Mouse (Mus musculus) midbrain, embryonic 15.5 days (tissue): ENCODE results near the gene Gm9049. TPM values are rescaled to one million over a fixed set of nuclear protein-coding genes. Genes with fewer than 3 reads are reported as not detected.
"Not testable (repeated sequence)": the region's sequence is repeated elsewhere in the genome, so short reads cannot be mapped to it uniquely, and the experiment has no call there.

Experiments
- ATAC-seq: fragments of 200-750 bp; cut with Nextera tagmentation; replicated peaks from 2 replicates; pipeline ENCODE4 v1.8.0; 2017; ENCODE audit warnings: moderate TSS enrichment
- H3K27ac ChIP-seq: fragments of 300-500 bp; sonication (generic); 2 replicates; pipeline ENCODE4 v1.5.1; 2015; ENCODE audit warnings: mild to moderate bottlenecking, inconsistent platforms
- H3K27me3 ChIP-seq: fragments of 300-500 bp; sonication (generic); replicated peaks from 2 replicates; pipeline ENCODE4 v1.6.1; 2015; ENCODE audit warnings: inconsistent platforms
- H3K36me3 ChIP-seq: fragments of 300-500 bp; sonication (generic); replicated peaks from 2 replicates; pipeline ENCODE4 v1.6.1; 2015; ENCODE audit warnings: inconsistent platforms
- H3K4me1 ChIP-seq: fragments of 300-500 bp; sonication (generic); 2 replicates; pipeline ENCODE4 v1.6.1; 2015; ENCODE audit warnings: inconsistent platforms
- H3K4me2 ChIP-seq: fragments of 300-500 bp; sonication (generic); 2 replicates; pipeline ENCODE4 v1.6.1; 2015; ENCODE audit warnings: inconsistent platforms, mild to moderate bottlenecking, moderate library complexity
- H3K4me3 ChIP-seq: fragments of 300-500 bp; sonication (generic); 2 replicates; pipeline ENCODE4 v1.5.1; 2015; ENCODE audit warnings: mild to moderate bottlenecking, inconsistent platforms
- H3K9ac ChIP-seq: fragments of 300-500 bp; sonication (generic); 2 replicates; pipeline ENCODE4 v1.6.1; 2015; ENCODE audit warnings: mild to moderate bottlenecking, inconsistent platforms
- H3K9me3 ChIP-seq: fragments of 300-500 bp; sonication (generic); 2 replicates; pipeline ENCODE4 v1.6.1; 2016; ENCODE audit warnings: inconsistent platforms
- WGBS: fragments of 180-500 bp; shearing (Covaris S2); methylation state at CpG from one replicate; pipeline ENCODE4 v1.1.7; 2015; ENCODE audit warnings: mixed read lengths; 5-methylcytosine and 5-hydroxymethylcytosine counted together
- polyA plus RNA-seq: library from polyadenylated mRNA; unstranded; fragments of >200 nt; fragmentation: Nextera tagmentation; extraction: Ambion mirVana; gene quantifications from 2 replicates; pipeline ENCODE4 v1.2.1, GENCODE M21; 2015

Gene Gm9049
- not detected in 2 replicates for polyA plus RNA-seq

DNA sequence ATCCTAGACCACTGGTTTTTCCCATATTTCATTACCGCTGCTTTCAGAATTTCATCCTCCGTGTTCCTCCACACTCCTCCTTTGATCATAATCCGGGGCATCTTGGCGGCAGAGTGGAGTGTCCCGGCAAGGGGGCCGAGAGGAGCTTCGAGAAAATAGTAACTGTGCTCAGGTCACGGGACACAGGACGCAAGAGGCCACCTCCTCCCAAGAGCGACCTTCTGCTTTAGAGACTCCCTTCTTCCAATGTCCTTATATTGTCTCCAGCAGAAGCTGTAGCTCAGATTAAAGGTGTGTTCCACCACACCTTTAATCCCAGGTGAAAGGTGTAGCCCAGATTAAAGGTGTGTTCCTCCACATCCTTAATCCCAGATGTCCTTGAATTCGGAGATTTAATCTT lies at the start of gene Gm9049:
Gene Gm9049, minus strand, starts transcription at position 101 of the 400 bp plus-strand sequence.
- H3K4me3 ChIP-seq, H3K4me1 ChIP-seq, H3K9me3 ChIP-seq, H3K27ac ChIP-seq, H3K4me2 ChIP-seq, H3K27me3 ChIP-seq, H3K36me3 ChIP-seq, ATAC-seq, H3K9ac ChIP-seq: not testable (repeated sequence)
- no CpG with 5 or more reads among the region's 11 CpGs for WGBS

DNA sequence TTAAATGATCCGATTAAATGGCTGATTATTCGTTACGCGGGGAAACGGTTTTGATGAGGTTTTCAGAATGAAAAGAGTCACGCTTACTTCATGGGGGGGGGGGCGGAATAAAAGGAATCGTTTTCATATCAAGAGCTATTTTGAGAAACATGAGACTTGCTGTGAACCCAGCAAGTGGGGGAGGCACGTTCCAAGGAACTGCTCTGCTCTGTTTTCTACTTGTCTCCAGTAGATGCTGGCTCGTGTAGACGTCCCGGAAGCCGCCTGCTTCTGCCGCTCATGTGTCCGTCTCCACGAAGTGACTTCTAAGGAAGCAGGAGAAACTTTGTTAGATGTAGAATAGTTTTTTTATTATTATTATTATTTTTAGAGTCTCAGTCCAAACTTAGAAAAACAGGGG lies 46.0 kb upstream of the Gm9049 start:
- no peak for ATAC-seq
- Histone ChIP-seq H3K9ac (no peak overlapping the region), H3K27ac (no peak overlapping the region), H3K27me3 (no peaks in the 10 kb centered on the region), H3K4me3 (no peak overlapping the region), H3K9me3 (no peaks in the 10 kb centered on the region), H3K36me3 (no peaks in the 10 kb centered on the region), H3K4me1 (no peaks in the 10 kb centered on the region), H3K4me2 (no peak overlapping the region)
- 83% methylated on average over 16 of the region's 16 CpGs for WGBS

DNA sequence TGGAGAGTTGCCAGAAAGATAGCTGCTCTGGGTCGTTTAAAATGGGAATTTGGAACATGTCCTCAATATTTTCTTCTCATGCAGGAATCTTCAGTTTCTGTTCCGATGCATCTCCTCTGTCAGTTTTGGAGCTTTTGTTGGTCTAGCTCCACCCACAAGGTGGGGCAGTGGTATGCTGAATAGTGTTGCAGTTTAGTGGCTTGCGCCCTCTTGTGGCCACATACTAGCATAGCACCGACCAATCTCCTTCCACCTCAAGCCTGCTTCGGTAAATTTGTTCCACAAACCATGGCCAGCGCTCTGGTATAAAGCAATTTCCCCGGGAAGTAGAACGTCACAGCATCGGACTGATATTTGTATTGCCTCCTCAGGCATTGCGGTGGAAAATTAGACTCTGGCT lies 16.5 kb upstream of the Gm9049 start:
- Histone ChIP-seq H3K4me2 (peak overlapping the region; percentile 49), H3K4me3 (peak overlapping the region; percentile 16; the same call in 1 of the 2 replicates), H3K4me1 (no peaks in the 10 kb centered on the region), H3K36me3 (no peaks in the 10 kb centered on the region), H3K27me3 (no peaks in the 10 kb centered on the region), H3K27ac (no peak overlapping the region), H3K9ac (no peak overlapping the region), H3K9me3 (no peaks in the 10 kb centered on the region)
- 5% methylated on average over 10 of the region's 10 CpGs for WGBS
- ATAC-seq = peak; percentile 94

DNA sequence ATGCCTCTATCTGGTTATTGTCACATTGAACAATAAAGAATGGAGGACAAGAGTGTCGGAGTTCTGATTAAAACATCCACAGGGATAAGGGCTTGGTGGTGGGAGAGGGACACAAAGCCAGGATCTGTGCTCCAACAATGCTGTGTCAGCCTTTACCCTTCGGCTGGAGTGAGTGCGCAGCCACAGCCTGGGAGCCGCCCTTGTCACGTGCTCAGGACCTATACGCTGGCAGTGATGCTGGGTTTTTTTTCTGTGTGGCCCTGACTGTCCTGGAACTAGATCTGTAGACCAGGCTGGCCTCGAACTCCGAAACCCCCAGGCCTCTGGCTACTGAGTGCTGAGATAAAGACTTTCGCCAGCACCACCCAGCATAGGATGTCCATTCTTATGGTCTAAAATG lies 15.6 kb upstream of the Gm9049 start:
- WGBS = 85% methylated on average over 9 of the region's 9 CpGs
- Histone ChIP-seq H3K4me2 (no peak overlapping the region), H3K4me3 (no peak overlapping the region), H3K36me3 (no peaks in the 10 kb centered on the region), H3K4me1 (no peaks in the 10 kb centered on the region), H3K27ac (no peak overlapping the region), H3K9me3 (no peaks in the 10 kb centered on the region), H3K27me3 (no peaks in the 10 kb centered on the region), H3K9ac (no peak overlapping the region)
- 0 out of 2 replicates have a peak, but pooled peaks have one; percentile 30 for ATAC-seq

DNA sequence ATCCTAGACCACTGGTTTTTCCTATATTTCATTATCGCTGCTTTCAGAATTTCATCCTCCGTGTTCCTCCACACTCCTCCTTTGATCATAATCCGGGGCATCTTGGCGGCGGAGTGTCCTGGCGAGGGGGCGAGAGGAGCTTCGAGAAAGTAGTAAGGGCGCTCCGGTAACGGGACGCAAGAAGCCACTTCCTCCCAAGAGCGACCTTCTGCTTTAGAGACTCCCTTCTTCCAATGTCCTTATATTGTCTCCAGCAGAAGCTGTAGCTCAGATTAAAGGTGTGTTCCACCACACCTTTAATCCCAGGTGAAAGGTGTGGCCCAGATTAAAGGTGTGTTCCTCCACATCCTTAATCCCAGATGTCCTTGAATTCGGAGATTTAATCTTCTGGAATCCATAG lies 5.3 kb downstream of the Gm9049 start, which contains the start of gene Gm9048:
Gene Gm9048, minus strand, starts transcription at position 101 of the 400 bp plus-strand sequence.
- not testable (repeated sequence) for H3K4me1 ChIP-seq, H3K27ac ChIP-seq, H3K9ac ChIP-seq, H3K4me3 ChIP-seq, H3K36me3 ChIP-seq, H3K27me3 ChIP-seq, ATAC-seq, H3K9me3 ChIP-seq, H3K4me2 ChIP-seq
- 100% methylated on average over 1 of the region's 14 CpGs for WGBS

DNA sequence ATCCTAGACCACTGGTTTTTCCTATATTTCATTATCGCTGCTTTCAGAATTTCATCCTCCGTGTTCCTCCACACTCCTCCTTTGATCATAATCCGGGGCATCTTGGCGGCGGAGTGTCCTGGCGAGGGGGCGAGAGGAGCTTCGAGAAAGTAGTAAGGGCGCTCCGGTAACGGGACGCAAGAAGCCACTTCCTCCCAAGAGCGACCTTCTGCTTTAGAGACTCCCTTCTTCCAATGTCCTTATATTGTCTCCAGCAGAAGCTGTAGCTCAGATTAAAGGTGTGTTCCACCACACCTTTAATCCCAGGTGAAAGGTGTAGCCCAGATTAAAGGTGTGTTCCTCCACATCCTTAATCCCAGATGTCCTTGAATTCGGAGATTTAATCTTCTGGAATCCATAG lies 10.8 kb downstream of the Gm9049 start, which contains the start of gene Gm9046:
Gene Gm9046, minus strand, starts transcription at position 101 of the 400 bp plus-strand sequence.
- not testable (repeated sequence) for H3K9me3 ChIP-seq, H3K27me3 ChIP-seq, H3K4me3 ChIP-seq, H3K27ac ChIP-seq, H3K9ac ChIP-seq, H3K36me3 ChIP-seq, H3K4me1 ChIP-seq, H3K4me2 ChIP-seq, ATAC-seq
- WGBS = no CpG with 5 or more reads among the region's 14 CpGs

DNA sequence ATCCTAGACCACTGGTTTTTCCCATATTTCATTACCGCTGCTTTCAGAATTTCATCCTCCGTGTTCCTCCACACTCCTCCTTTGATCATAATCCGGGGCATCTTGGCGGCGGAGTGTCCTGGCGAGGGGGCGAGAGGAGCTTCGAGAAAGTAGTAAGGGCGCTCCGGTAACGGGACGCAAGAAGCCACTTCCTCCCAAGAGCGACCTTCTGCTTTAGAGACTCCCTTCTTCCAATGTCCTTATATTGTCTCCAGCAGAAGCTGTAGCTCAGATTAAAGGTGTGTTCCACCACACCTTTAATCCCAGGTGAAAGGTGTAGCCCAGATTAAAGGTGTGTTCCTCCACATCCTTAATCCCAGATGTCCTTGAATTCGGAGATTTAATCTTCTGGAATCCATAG lies 16.2 kb downstream of the Gm9049 start, which contains the start of gene Gm9045:
Gene Gm9045, minus strand, starts transcription at position 101 of the 400 bp plus-strand sequence.
- not testable (repeated sequence) for H3K36me3 ChIP-seq, ATAC-seq
- whole genome bisulfite sequencing = no CpG with 5 or more reads among the region's 14 CpGs

DNA sequence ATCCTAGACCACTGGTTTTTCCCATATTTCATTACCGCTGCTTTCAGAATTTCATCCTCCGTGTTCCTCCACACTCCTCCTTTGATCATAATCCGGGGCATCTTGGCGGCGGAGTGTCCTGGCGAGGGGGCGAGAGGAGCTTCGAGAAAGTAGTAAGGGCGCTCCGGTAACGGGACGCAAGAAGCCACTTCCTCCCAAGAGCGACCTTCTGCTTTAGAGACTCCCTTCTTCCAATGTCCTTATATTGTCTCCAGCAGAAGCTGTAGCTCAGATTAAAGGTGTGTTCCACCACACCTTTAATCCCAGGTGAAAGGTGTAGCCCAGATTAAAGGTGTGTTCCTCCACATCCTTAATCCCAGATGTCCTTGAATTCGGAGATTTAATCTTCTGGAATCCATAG lies 21.6 kb downstream of the Gm9049 start, which contains the start of gene Gm9044:
Gene Gm9044, minus strand, starts transcription at position 101 of the 400 bp plus-strand sequence.
- not testable (repeated sequence) for H3K4me3 ChIP-seq, H3K4me1 ChIP-seq, H3K4me2 ChIP-seq, H3K27me3 ChIP-seq, H3K9me3 ChIP-seq, ATAC-seq, H3K36me3 ChIP-seq, H3K27ac ChIP-seq, H3K9ac ChIP-seq
- no CpG with 5 or more reads among the region's 14 CpGs for WGBS

More for the DNA sequence above, 16.2 kb downstream of the Gm9049 start, which contains the start of gene Gm9045:
- H3K9me3 ChIP-seq, H3K27me3 ChIP-seq, H3K9ac ChIP-seq, H3K4me3 ChIP-seq, H3K4me2 ChIP-seq, H3K27ac ChIP-seq, H3K4me1 ChIP-seq: not testable (repeated sequence)

DNA sequence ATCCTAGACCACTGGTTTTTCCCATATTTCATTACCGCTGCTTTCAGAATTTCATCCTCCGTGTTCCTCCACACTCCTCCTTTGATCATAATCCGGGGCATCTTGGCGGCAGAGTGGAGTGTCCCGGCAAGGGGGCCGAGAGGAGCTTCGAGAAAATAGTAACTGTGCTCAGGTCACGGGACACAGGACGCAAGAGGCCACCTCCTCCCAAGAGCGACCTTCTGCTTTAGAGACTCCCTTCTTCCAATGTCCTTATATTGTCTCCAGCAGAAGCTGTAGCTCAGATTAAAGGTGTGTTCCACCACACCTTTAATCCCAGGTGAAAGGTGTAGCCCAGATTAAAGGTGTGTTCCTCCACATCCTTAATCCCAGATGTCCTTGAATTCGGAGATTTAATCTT lies 27.0 kb downstream of the Gm9049 start, which contains the start of gene Gm9040:
Gene Gm9040, minus strand, starts transcription at position 101 of the 400 bp plus-strand sequence.
- not testable (repeated sequence) for H3K27me3 ChIP-seq, ATAC-seq, H3K9me3 ChIP-seq, H3K36me3 ChIP-seq, H3K27ac ChIP-seq, H3K9ac ChIP-seq, H3K4me2 ChIP-seq, H3K4me3 ChIP-seq, H3K4me1 ChIP-seq
- WGBS = no CpG with 5 or more reads among the region's 11 CpGs

DNA sequence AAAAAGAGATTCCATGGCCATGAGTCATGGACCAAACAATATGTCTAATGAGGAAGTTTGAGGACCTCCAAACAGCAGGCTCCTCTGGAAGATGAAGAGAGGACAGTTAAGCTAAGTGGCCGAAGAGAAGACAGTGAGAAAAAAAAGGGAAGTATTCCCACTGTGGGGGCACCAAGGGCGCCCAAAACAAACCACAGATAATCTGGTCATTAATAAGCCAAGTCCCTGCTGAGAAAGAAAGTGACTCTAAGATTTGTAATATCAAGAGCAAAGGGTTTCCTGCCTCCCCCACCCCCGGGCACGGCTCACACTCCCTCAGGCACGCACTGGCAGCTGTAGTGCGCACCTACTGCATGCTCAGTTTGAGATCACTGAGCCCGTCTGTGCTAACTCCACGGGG lies 34.9 kb downstream of the Gm9049 start:
- ATAC-seq = no peak
- Histone ChIP-seq H3K9me3 (no peaks in the 10 kb centered on the region), H3K27ac (no peak overlapping the region), H3K4me2 (no peak overlapping the region), H3K36me3 (no peaks in the 10 kb centered on the region), H3K27me3 (no peaks in the 10 kb centered on the region), H3K4me1 (no peaks in the 10 kb centered on the region), H3K9ac (no peak overlapping the region), H3K4me3 (no peak overlapping the region)
- WGBS = 85% methylated on average over 8 of the region's 8 CpGs

DNA sequence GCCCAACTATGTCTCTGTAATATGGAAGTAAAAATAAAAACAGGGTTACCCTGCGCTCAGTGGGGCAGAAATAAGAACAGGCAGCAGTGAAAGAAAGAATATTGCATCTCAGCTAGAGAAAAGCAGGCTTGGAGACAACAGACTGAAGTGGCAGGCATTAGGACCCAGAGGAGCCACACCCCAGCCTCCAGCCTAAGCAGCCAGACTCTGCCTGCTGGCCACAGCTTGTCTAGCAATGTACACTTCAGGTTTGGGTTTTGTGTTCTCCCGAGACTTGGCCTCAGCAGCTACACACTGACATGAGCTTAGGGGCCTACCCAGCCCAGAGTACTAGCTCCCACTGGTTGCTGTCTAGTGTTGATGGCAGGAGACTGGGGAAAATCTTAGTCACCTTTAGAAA lies 51.8 kb downstream of the Gm9049 start:
- H3K4me1 ChIP-seq, H3K9ac ChIP-seq, H3K27me3 ChIP-seq, H3K4me3 ChIP-seq, ATAC-seq, H3K9me3 ChIP-seq, H3K4me2 ChIP-seq, H3K27ac ChIP-seq, H3K36me3 ChIP-seq: not testable (repeated sequence)
- 39% methylated on average over 2 of the region's 2 CpGs for WGBS
